Mouse (Mus musculus): Measurements from ENCODE around the gene Nr3c2. TPM values are rescaled to one million over a fixed set of nuclear protein-coding genes. Genes with fewer than 3 reads are reported as not detected.

Gene Nr3c2
- polyA plus RNA-seq, 1 experiment = 5.9 TPM

- no peak for DNase-seq (ENCODE audit: low spot score)
These were observed 350.9 kb downstream of the Nr3c2 start for GRCm38 (mm10) chr8:77250094-77250493.

DNA sequence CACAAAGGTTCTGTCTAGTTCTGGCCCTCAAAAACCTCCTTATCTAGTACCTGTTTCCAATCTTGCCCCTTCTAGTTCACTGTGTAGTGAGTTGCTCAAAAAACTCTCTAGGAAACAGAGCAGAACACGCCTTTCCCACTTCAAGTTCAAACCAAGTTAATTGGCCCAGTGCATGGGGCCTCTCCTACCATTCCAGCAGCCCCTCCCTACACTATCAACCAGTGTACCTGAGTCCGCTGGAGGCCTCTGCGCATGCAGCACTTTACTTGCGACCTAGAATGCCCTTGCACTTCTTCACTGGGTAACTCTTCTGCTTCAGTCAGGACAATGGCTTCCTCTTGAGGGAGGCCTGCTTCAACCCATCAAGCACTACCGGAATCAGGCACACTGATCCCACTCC is 351.9 kb downstream of the Nr3c2 start:
- DNase-seq (ENCODE audit: low spot score) = no peak

- no peak for DNase-seq (ENCODE audit: low spot score)
These were observed 355.2 kb downstream of the Nr3c2 start for GRCm38 (mm10) chr8:77254466-77254865.

DNA sequence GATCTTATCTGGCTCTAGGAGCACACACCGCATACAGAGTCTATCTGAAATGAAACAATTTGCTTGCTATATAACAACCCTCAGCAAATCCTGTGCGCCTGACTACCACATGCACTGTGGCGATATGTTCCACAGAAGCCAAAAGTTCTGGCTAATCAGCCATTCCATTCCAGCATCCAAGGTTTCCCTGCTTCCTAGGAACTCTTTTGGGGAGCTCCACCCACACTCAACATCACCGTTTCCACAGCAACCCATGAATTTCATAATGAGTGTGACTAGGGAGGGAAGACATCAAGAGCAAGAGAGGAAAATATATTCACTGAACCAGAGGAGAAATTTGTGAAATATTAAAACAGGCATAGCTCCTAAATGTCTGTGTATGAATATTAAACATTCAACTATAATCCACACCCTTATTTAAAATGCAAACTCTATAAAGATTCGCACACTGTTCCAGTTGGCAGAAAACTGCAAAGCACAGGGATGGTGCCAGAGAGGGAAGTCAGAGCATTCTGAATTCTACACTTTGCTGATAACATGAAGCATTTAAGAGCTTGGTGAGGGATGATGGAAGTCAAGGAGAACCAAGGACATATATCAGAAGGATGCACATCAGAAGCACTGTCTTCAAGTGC is 357.3 kb downstream of the Nr3c2 start:
- DNase-seq (ENCODE audit: low spot score) = no peak

GRCm38 (mm10) chr8:77257085-77257451 is 357.8 kb downstream of the Nr3c2 start:
- no peak for DNase-seq (ENCODE audit: low spot score)

GRCm38 (mm10) chr8:77261215-77261614 is 362.0 kb downstream of the Nr3c2 start:
- no peak for DNase-seq (ENCODE audit: low spot score)

GRCm38 (mm10) chr8:77262216-77263009 is 363.2 kb downstream of the Nr3c2 start:
- DNase-seq (ENCODE audit: low spot score) = no peak

DNA sequence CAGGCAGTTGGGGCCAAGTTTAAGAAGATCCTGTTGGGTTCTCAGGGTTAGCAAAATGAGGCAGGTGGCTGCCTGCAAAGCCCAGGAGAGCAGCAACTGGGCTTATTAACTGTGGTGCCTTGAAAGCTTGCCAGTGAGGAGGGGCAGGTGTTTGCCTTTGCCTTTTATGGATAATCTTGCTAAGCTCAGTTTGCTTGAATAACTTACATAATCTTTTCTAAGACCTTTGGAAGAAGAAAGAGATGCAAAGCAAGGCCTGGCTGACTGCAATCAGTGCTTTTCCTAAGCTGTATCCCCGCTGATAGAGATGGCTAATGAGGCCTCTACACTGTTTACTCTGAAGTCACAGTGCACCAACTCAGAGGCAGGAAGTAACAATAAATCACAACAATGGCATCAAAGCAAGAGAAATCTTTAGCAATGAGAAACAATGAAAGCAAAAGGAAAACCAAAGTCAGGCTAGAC is 368.7 kb downstream of the Nr3c2 start:
- DNase-seq (ENCODE audit: low spot score) = no peak

GRCm38 (mm10) chr8:77272136-77272535 is 372.9 kb downstream of the Nr3c2 start:
- no peak for DNase-seq (ENCODE audit: low spot score)

DNA sequence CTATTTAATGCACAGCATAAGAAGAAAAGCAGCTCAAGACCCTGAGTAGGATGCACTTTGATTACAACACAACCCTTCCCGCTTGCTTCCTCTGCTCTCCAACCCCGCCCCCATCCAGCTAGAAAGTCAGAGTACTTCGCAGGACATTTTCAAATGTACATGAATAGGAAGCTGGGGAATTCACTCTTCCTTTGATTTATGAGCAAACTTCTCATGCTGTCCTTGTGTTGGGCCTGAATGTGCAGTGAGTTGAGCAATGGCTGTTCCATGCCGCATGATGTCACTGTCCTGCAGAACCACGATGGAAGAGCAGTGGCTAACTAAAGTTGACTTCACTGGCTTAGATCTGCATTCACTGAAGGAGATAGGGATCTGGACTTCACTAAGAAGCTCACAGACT is 376.3 kb downstream of the Nr3c2 start:
- DNase-seq (ENCODE audit: low spot score) = no peak

DNA sequence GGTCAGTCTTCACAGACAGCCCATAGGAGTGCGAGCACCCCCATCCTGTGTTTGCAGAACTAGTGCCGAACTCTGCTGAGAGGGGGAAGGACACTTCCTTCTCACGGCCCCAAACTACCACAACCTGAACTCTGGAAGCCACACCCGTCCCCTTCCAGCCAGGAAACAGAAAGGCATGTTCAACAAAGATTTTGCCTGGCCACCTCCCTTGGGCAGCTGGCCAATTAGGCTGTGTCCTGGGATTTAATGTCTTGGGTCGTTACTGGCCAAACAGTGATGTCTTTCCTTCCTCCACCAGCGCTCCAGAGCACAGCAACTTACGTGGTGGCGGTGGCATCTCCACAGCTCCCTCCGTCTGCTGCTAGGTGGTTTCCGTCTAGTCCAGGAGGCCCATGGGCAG is 377.6 kb downstream of the Nr3c2 start:
- DNase-seq (ENCODE audit: low spot score) = no peak

- no peak for DNase-seq (ENCODE audit: low spot score)
These were observed 379.0 kb downstream of the Nr3c2 start for GRCm38 (mm10) chr8:77278246-77278645.

GRCm38 (mm10) chr8:77279977-77280376 is 380.7 kb downstream of the Nr3c2 start:
- no peak for DNase-seq (ENCODE audit: low spot score)

GRCm38 (mm10) chr8:77282605-77283236 is 383.5 kb downstream of the Nr3c2 start:
- DNase-seq (ENCODE audit: low spot score) = no peak

- DNase-seq (ENCODE audit: low spot score) = no peak
These were observed 385.2 kb downstream of the Nr3c2 start for GRCm38 (mm10) chr8:77284473-77284872.

DNA sequence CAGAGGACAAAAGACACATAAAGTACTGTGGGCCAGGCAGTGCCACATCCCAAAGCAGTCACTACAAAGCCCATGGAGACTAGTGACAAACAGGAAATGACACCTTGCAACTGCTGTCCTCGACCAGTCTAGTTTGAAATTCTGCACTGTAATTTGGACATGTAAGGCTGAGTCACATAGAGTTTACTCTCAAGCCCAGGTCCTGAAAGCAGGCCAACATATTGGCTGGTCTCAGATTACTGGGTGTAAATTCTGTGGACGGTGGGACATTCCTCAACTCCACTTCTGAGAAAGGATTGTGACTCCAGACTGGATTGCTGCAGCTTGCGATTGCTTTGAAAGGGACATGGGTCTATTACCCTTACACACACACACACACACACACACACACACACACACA is 388.8 kb downstream of the Nr3c2 start:
- no peak for DNase-seq (ENCODE audit: low spot score)

- no peak for DNase-seq (ENCODE audit: low spot score)
These were observed 389.2 kb downstream of the Nr3c2 start for GRCm38 (mm10) chr8:77288492-77288891.

GRCm38 (mm10) chr8:77292120-77292519 is 392.9 kb downstream of the Nr3c2 start:
- DNase-seq (ENCODE audit: low spot score) = no peak

- DNase-seq (ENCODE audit: low spot score) = no peak
These were observed 393.4 kb downstream of the Nr3c2 start for GRCm38 (mm10) chr8:77292649-77293048.

- DNase-seq (ENCODE audit: low spot score) = no peak
These were observed 395.4 kb downstream of the Nr3c2 start for GRCm38 (mm10) chr8:77294599-77294998.
